Mouse (Mus musculus): Measurements from ENCODE around the gene Il13ra1.

Il13ra1 gene

GRCm38 (mm10) chrX:36111622-36112421, at the start of gene Il13ra1:
Gene Il13ra1 (plus strand): TSS chrX:36112110.
- DNase-seq (ENCODE audit: low read depth), result no peak

- DNase-seq (ENCODE audit: low read depth), result no peak
Observed at GRCm38 (mm10) chrX:36073997-36074396, 37.9 kb upstream of the Il13ra1 start.

GRCm38 (mm10) chrX:36077164-36077563, 34.7 kb upstream of the Il13ra1 start:
- DNase-seq (ENCODE audit: low read depth), result no peak

GRCm38 (mm10) chrX:36082917-36083316, 29.0 kb upstream of the Il13ra1 start:
- peak; percentile 52 for DNase-seq (ENCODE audit: low read depth)

GRCm38 (mm10) chrX:36088464-36089256, 23.2 kb upstream of the Il13ra1 start:
- DNase-seq (ENCODE audit: low read depth), result no peak

GRCm38 (mm10) chrX:36100883-36101282, 11.0 kb upstream of the Il13ra1 start:
- no peak for DNase-seq (ENCODE audit: low read depth)

GRCm38 (mm10) chrX:36101318-36101717, 10.6 kb upstream of the Il13ra1 start:
- no peak for DNase-seq (ENCODE audit: low read depth)

- DNase-seq (ENCODE audit: low read depth), result no peak
Observed at GRCm38 (mm10) chrX:36108601-36109000, 3.3 kb upstream of the Il13ra1 start.

- DNase-seq (ENCODE audit: low read depth), result no peak
Observed at GRCm38 (mm10) chrX:36112422-36112750, 476 bp downstream of the Il13ra1 start.

- DNase-seq (ENCODE audit: low read depth), result peak; percentile 22
Observed at GRCm38 (mm10) chrX:36115171-36115570, 3.3 kb downstream of the Il13ra1 start.

- DNase-seq (ENCODE audit: low read depth), result no peak
Observed at GRCm38 (mm10) chrX:36129037-36129770, 17.3 kb downstream of the Il13ra1 start.

GRCm38 (mm10) chrX:36129771-36130108, 17.8 kb downstream of the Il13ra1 start:
- DNase-seq (ENCODE audit: low read depth), result no peak

- DNase-seq (ENCODE audit: low read depth), result no peak
Observed at GRCm38 (mm10) chrX:36136346-36136745, 24.4 kb downstream of the Il13ra1 start.

- no peak for DNase-seq (ENCODE audit: low read depth)
Observed at GRCm38 (mm10) chrX:36141994-36142639, 30.2 kb downstream of the Il13ra1 start.

GRCm38 (mm10) chrX:36146746-36147145, 34.8 kb downstream of the Il13ra1 start:
- DNase-seq (ENCODE audit: low read depth), result no peak

GRCm38 (mm10) chrX:36150100-36150499, 38.2 kb downstream of the Il13ra1 start:
- no peak for DNase-seq (ENCODE audit: low read depth)

GRCm38 (mm10) chrX:36156677-36157076, 44.8 kb downstream of the Il13ra1 start:
- DNase-seq (ENCODE audit: low read depth), result no peak

GRCm38 (mm10) chrX:36161567-36161966, 49.7 kb downstream of the Il13ra1 start:
- no peak for DNase-seq (ENCODE audit: low read depth)

GRCm38 (mm10) chrX:36183625-36184024, 71.7 kb downstream of the Il13ra1 start:
- DNase-seq (ENCODE audit: low read depth), result no peak

GRCm38 (mm10) chrX:36186036-36186435, 74.1 kb downstream of the Il13ra1 start:
- DNase-seq (ENCODE audit: low read depth), result no peak

- DNase-seq (ENCODE audit: low read depth), result no peak
Observed at GRCm38 (mm10) chrX:36186443-36186842, 74.5 kb downstream of the Il13ra1 start.

- DNase-seq (ENCODE audit: low read depth), result no peak
Observed at GRCm38 (mm10) chrX:36193951-36194350, 82.0 kb downstream of the Il13ra1 start.
